Mouse (Mus musculus): Measurements from ENCODE around the gene Tns1. TPM values are rescaled to one million over a fixed set of nuclear protein-coding genes. Genes with fewer than 3 reads are reported as not detected.

Gene Tns1
- polyA plus RNA-seq, 1 experiment from 2014 or later, result 28.8 TPM

GRCm38 (mm10) chr1:74119115-74119514 lies 5.1 kb downstream of the Tns1 start:
- Histone ChIP-seq H3K4me2 (replicated peaks; ENCODE audit: low read depth) (no peak overlapping the region), H3K4me3 (ENCODE audit: low read depth, low read length) (no peak overlapping the region), H3K36me3 (ENCODE audit: control insufficient read depth, insufficient read depth, low read length) (no peaks in the 10 kb centered on the region), H3K27me3 (ENCODE audit: control insufficient read depth, insufficient read depth, low read length) (no peaks in the 10 kb centered on the region), H3K4me1 (replicated peaks; ENCODE audit: control insufficient read depth, insufficient read depth) (0 out of 2 replicates have a peak, but pooled peaks cover 2% of the 10 kb centered on the region), H3K27ac (replicated peaks) (no peak overlapping the region), H3K9ac (ENCODE audit: low read length) (no peak overlapping the region), H3K9me3 (ENCODE audit: control insufficient read depth, low read length) (no peaks in the 10 kb centered on the region)
- 80% methylated on average over 1 of the region's 1 CpGs for WGBS
- no peak for DNase-seq (ENCODE audit: low spot score)
- no peak for ATAC-seq (ENCODE audit: low FRiP score, low TSS enrichment)
- no peak for TF ChIP-seq EP300 (optimal IDR thresholded peaks at IDR 0.05)
- no peak for TF ChIP-seq CTCF (IDR thresholded peaks at IDR 0.05; ENCODE audit: low read depth)

- WGBS, result 85% methylated on average over 6 of the region's 6 CpGs
- H3K4me2 ChIP-seq (replicated peaks; ENCODE audit: low read depth), result no peak overlapping the region
- H3K9ac ChIP-seq (ENCODE audit: low read length), result no peak overlapping the region
- no peaks in the 10 kb centered on the region for H3K27me3 ChIP-seq (ENCODE audit: control insufficient read depth, insufficient read depth, low read length)
- DNase-seq (ENCODE audit: low spot score) (no peak), ATAC-seq (ENCODE audit: low FRiP score, low TSS enrichment) (no peak)
- no peak overlapping the region for H3K27ac ChIP-seq (replicated peaks)
- no peaks in the 10 kb centered on the region for H3K9me3 ChIP-seq (ENCODE audit: control insufficient read depth, low read length)
- H3K36me3 ChIP-seq (ENCODE audit: control insufficient read depth, insufficient read depth, low read length), result no peaks in the 10 kb centered on the region
- H3K4me1 ChIP-seq (replicated peaks; ENCODE audit: control insufficient read depth, insufficient read depth), result no peaks in the 10 kb centered on the region
- no peak overlapping the region for H3K4me3 ChIP-seq (ENCODE audit: low read depth, low read length)
- TF ChIP-seq CTCF (IDR thresholded peaks at IDR 0.05; ENCODE audit: low read depth), result no peak
- TF ChIP-seq EP300 (optimal IDR thresholded peaks at IDR 0.05), result no peak
Observed at GRCm38 (mm10) chr1:74117876-74118275, 6.4 kb downstream of the Tns1 start.

DNA sequence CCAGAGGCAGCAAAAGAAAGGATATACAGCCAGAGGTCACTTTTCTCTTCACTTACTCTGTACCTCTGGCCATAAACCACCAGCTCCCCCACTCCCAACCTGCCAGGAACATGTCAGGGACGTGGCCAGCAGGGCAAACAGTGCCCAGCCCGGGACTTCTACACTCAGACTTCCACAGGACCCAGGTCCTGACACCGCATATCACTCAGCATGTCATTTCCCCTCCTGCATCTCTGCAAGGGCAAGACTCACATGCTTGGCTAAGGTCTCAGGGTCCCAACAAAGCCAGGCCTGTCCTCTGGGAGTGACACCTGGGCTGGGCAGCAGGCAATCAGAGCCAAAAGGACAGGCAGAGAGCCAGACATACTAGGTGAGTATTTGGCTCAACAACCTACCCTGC lies 11.2 kb downstream of the Tns1 start:
- ATAC-seq (ENCODE audit: low FRiP score, low TSS enrichment) (no peak), DNase-seq (ENCODE audit: low spot score) (no peak)
- TF ChIP-seq CTCF (IDR thresholded peaks at IDR 0.05; ENCODE audit: low read depth) (no peak), EP300 (optimal IDR thresholded peaks at IDR 0.05) (no peak)
- H3K4me3 ChIP-seq (ENCODE audit: low read depth, low read length), result no peak overlapping the region
- H3K27ac ChIP-seq (replicated peaks), result no peak overlapping the region
- no peaks in the 10 kb centered on the region; the same call in 1 of the 2 replicates for H3K4me1 ChIP-seq (replicated peaks; ENCODE audit: control insufficient read depth, insufficient read depth)
- no peak overlapping the region for H3K4me2 ChIP-seq (replicated peaks; ENCODE audit: low read depth)
- H3K9ac ChIP-seq (ENCODE audit: low read length), result no peak overlapping the region
- 56% methylated on average over 3 of the region's 3 CpGs for WGBS
- no peaks in the 10 kb centered on the region for H3K36me3 ChIP-seq (ENCODE audit: control insufficient read depth, insufficient read depth, low read length)
- H3K27me3 ChIP-seq (ENCODE audit: control insufficient read depth, insufficient read depth, low read length), result no peaks in the 10 kb centered on the region
- H3K9me3 ChIP-seq (ENCODE audit: control insufficient read depth, low read length), result no peaks in the 10 kb centered on the region

- 51% methylated on average over 6 of the region's 6 CpGs for WGBS
- H3K27ac ChIP-seq (replicated peaks), result no peak overlapping the region
Observed at GRCm38 (mm10) chr1:74111696-74112030, 12.6 kb downstream of the Tns1 start.

DNA sequence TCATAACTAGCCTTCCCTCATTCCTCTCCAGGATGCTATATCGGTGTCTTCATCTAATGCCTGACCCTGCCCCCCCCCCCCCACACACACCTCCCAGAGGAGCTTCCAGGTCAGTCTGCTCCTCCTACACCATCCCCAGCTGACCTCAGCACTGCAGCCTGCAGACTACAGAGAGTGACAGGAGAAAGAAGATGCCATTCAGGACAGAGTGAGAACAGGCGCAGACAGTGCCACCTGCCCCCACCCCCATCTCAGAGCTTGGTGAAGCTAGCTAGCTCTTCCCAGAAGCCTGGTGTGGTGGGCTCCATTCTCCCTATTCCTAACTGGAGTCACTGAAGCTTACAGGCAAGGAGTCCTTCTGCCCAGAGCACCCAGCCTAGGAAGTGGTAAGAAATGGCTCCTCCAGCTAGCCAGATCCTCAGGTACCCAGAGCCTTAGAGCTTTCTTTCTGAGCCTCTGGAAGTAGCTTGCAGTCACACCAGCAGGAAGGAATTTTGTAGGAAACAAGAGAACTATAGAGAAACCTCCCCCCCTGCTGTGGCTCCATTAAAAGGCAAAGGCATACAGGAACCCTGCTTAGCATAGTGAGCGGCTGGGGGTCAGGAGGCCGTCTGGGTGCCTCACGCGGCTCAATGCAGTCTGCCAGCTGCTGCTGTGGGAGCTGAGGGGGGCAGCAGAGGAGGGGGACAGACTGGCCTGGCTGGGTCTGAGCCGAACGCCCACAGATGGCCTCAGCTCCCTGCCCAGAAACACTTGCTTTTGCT lies 13.1 kb downstream of the Tns1 start:
- ATAC-seq (ENCODE audit: low FRiP score, low TSS enrichment) (0 out of 2 replicates have a peak, but pooled peaks have one; percentile 24), DNase-seq (ENCODE audit: low spot score) (no peak)
- no peaks in the 10 kb centered on the region for H3K36me3 ChIP-seq (ENCODE audit: control insufficient read depth, insufficient read depth, low read length)
- H3K4me3 ChIP-seq (ENCODE audit: low read depth, low read length), result no peak overlapping the region
- no peaks in the 10 kb centered on the region for H3K9me3 ChIP-seq (ENCODE audit: control insufficient read depth, low read length)
- TF ChIP-seq CTCF (IDR thresholded peaks at IDR 0.05; ENCODE audit: low read depth) (no peak), EP300 (optimal IDR thresholded peaks at IDR 0.05) (no peak)
- H3K27ac ChIP-seq (replicated peaks), result no peak overlapping the region
- H3K9ac ChIP-seq (ENCODE audit: low read length), result no peak overlapping the region
- H3K4me2 ChIP-seq (replicated peaks; ENCODE audit: low read depth), result no peak overlapping the region
- 39% methylated on average over 8 of the region's 8 CpGs for WGBS
- H3K4me1 ChIP-seq (replicated peaks; ENCODE audit: control insufficient read depth, insufficient read depth), result no peaks in the 10 kb centered on the region; the same call in 1 of the 2 replicates
- no peaks in the 10 kb centered on the region for H3K27me3 ChIP-seq (ENCODE audit: control insufficient read depth, insufficient read depth, low read length)

More at GRCm38 (mm10) chr1:74111696-74112030, 12.6 kb downstream of the Tns1 start:
- Histone ChIP-seq H3K4me2 (replicated peaks; ENCODE audit: low read depth) (no peak overlapping the region), H3K4me1 (replicated peaks; ENCODE audit: control insufficient read depth, insufficient read depth) (no peaks in the 10 kb centered on the region; the same call in 1 of the 2 replicates), H3K9me3 (ENCODE audit: control insufficient read depth, low read length) (no peaks in the 10 kb centered on the region), H3K36me3 (ENCODE audit: control insufficient read depth, insufficient read depth, low read length) (no peaks in the 10 kb centered on the region), H3K27me3 (ENCODE audit: control insufficient read depth, insufficient read depth, low read length) (no peaks in the 10 kb centered on the region), H3K9ac (ENCODE audit: low read length) (no peak overlapping the region), H3K4me3 (ENCODE audit: low read depth, low read length) (no peak overlapping the region)
- ATAC-seq (ENCODE audit: low FRiP score, low TSS enrichment) (0 out of 2 replicates have a peak, but pooled peaks have one; percentile 40), DNase-seq (ENCODE audit: low spot score) (no peak)
- TF ChIP-seq CTCF (IDR thresholded peaks at IDR 0.05; ENCODE audit: low read depth) (no peak), EP300 (optimal IDR thresholded peaks at IDR 0.05) (no peak)

DNA sequence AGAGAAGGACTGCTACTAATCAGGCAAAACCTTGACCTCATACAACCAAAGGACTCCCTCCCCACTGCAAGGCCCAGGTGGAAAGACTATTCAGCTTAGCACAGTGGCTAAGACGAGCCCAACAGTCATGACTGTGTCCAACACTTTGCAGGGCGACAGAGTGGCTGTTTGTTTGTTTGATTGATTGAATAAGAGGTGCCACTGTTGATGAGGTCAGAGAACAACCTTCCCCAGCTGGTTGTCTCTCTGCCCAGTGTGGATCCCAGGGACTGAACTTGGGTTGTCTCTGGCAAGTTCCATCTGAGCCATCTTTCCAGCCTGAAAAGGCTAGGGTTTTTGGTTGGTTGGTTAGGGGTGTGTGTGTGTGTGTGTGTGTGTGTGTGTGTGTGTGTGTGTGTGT lies 14.6 kb downstream of the Tns1 start:
- no peak for ATAC-seq (ENCODE audit: low FRiP score, low TSS enrichment)
- Histone ChIP-seq H3K4me2 (replicated peaks; ENCODE audit: low read depth) (no peak overlapping the region), H3K9ac (ENCODE audit: low read length) (no peak overlapping the region), H3K27ac (replicated peaks) (no peak overlapping the region), H3K4me1 (replicated peaks; ENCODE audit: control insufficient read depth, insufficient read depth) (no peaks in the 10 kb centered on the region; the same call in 1 of the 2 replicates), H3K36me3 (ENCODE audit: control insufficient read depth, insufficient read depth, low read length) (no peaks in the 10 kb centered on the region), H3K27me3 (ENCODE audit: control insufficient read depth, insufficient read depth, low read length) (no peaks in the 10 kb centered on the region), H3K9me3 (ENCODE audit: control insufficient read depth, low read length) (no peaks in the 10 kb centered on the region), H3K4me3 (ENCODE audit: low read depth, low read length) (no peak overlapping the region)
- DNase-seq (ENCODE audit: low spot score), result no peak
- TF ChIP-seq EP300 (optimal IDR thresholded peaks at IDR 0.05) (no peak), CTCF (IDR thresholded peaks at IDR 0.05; ENCODE audit: low read depth) (no peak)
- 73% methylated on average over 2 of the region's 2 CpGs for WGBS
